Mouse (Mus musculus): ENCODE measurements around the gene 9030612E09Rik. TPM values are rescaled to one million over a fixed set of nuclear protein-coding genes. Genes with fewer than 3 reads are reported as not detected.

Gene 9030612E09Rik
- total RNA-seq (2012; rRNA removed) (not detected in 2 replicates), total RNA-seq (2014; rRNA removed) (0.15 TPM in 1 of 2 replicates, not detected in the other), polyA plus RNA-seq (2012; ENCODE audit: insufficient read length, low read depth) (not detected in 2 replicates)

DNA sequence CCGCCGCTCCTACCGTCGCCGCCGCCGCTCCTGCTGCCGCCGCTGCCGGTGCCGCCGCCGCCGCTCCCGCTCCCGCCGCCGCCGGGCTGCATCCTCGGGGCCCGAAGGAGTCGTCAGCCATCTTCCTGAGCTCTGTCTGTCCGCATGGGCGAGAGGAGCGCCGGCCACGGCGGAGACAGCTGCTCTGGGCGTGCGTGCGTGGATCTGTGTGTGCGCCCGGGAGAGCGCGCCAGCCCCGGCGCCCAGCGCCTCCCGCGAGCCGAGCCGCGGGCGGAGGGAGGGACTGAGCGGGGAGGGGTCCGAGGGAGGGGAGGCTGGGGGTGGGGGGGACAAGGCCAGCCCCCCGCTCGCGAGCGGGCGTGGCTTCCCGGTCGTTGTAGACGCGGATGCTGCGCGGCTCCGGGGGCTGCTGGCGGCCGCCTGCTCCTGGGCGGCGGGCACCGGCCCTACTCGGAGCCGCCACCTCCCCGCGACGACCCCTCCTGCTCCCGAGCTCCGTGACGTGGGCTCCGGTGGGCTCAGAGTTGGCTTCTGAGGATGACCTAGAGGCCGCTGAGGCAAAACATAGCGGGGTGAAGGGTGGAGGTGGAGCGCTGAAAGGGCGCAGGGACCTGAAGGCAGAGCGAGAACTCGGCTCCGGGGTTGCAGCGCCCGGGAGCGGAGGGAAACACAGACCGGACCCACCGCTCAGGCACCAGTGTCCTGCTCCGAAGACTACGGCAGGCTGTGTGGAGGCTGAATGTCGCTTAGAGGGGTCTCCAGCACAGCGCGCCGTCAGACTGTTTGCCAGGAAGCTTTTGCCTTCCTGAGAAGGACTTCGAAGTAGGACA lies at the start of gene 9030612E09Rik, which contains the start of gene Sobp:
Gene 9030612E09Rik (plus strand): TSS at position 379 of the 830 bp plus-strand sequence.
Gene Sobp (minus strand): TSS at position 205 of the 830 bp plus-strand sequence.
- Histone ChIP-seq H3K36me3 (replicated peaks in 1 of 2; ENCODE audit: control insufficient read depth in 1 of 2, insufficient read depth in 1 of 2, low read length in 1 of 2) (no peaks in the 10 kb centered on the region), H3K79me2 (replicated peaks; ENCODE audit: control insufficient read depth, extremely low read depth, insufficient read depth, poor library complexity, severe bottlenecking) (no peaks in the 10 kb centered on the region), H3K4me1 (ENCODE audit: control insufficient read depth in 1 of 2, insufficient read depth in 2 of 2) (no peaks in the 10 kb centered on the region), H3K4me2 (ENCODE audit: insufficient read depth, low read depth, poor library complexity, severe bottlenecking) (peak within 1 kb of the TSS; percentile 48), H3K27me3 (replicated peaks) (no peaks in the 10 kb centered on the region), H3K9me3 (replicated peaks; ENCODE audit: low read length) (peaks cover 6% of the 10 kb centered on the region), H3K9ac (ENCODE audit: insufficient read depth, low read depth) (peak within 1 kb of the TSS; percentile 24; the same call in 1 of the 2 replicates), H3K4me3 (replicated peaks in 1 of 3; ENCODE audit: low read depth in 2 of 3, low read length in 2 of 3, poor library complexity in 1 of 3) (peak within 1 kb of the TSS; percentile 24 to 60 (median 51)), H3K27ac (ENCODE audit: insufficient read depth, low read depth) (no peak within 1 kb of the TSS)
- TF ChIP-seq RCOR1 (conservative IDR thresholded peaks at IDR 0.05; ENCODE audit: low read depth, low read length), result no peak
- no peak for TF ChIP-seq KAT2A (IDR thresholded peaks at IDR 0.05; ENCODE audit: insufficient replicate concordance, low read length)
- TF ChIP-seq SIN3A (IDR thresholded peaks at IDR 0.05; ENCODE audit: low read length), result no peak
- no peak for TF ChIP-seq CHD2 (IDR thresholded peaks at IDR 0.05; ENCODE audit: low read length)
- no peak for TF ChIP-seq NELFE (IDR thresholded peaks at IDR 0.05; ENCODE audit: low read depth, low read length)
- no peak for TF ChIP-seq ZKSCAN1 (IDR thresholded peaks at IDR 0.05; ENCODE audit: borderline replicate concordance, low read depth, low read length)
- no peak for TF ChIP-seq HCFC1 (IDR thresholded peaks at IDR 0.05; ENCODE audit: low read depth, low read length)
- no peak for TF ChIP-seq USF1 (IDR thresholded peaks at IDR 0.05; ENCODE audit: low read depth, low read length)
- no peak for TF ChIP-seq EP300 (IDR thresholded peaks at IDR 0.05; ENCODE audit: low read length)
- TF ChIP-seq MYC (IDR thresholded peaks at IDR 0.05; ENCODE audit: low read depth, low read length), result no peak
- peak; percentile 9 for DNase-seq (ENCODE audit: extremely low read depth)
- in situ Hi-C loops (cut with MboI; ENCODE audit: low pct_ligation_motif_present, low pct_unique_long_range_greater_than_20kb, low sequenced_read_pairs) (no loop called here), dilution Hi-C loops (cut with MboI; ENCODE audit: extremely low pct_ligation_motif_present, extremely low pct_unique_long_range_greater_than_20kb, low sequenced_read_pairs) (no loop called here)

DNA sequence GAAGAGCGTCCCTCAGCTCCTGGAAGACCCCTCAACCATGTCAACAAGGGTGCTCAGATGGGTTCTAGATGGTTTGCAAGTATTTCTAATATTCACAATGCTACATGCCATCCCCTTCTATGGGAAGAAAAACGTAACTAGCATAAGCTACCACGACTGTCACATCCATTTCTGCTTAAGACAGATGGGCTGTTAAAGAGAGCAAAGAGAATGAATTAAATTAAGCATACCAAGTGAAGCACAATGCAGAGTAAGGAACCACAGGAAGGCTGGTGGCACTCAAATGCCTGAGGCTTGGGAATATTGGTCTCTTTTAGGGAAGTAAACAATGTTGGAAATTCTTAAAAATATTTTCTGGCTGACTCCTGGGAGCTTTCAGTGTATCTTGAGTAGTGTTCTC lies 45.8 kb upstream of the 9030612E09Rik start:
- no peak overlapping the region for H3K27ac ChIP-seq (ENCODE audit: insufficient read depth, low read depth)
- H3K27me3 ChIP-seq (replicated peaks), result no peaks in the 10 kb centered on the region
- H3K4me2 ChIP-seq (ENCODE audit: insufficient read depth, low read depth, poor library complexity, severe bottlenecking), result no peak overlapping the region
- H3K4me3 ChIP-seq (replicated peaks in 1 of 3; ENCODE audit: low read depth in 2 of 3, low read length in 2 of 3, poor library complexity in 1 of 3), result no peak overlapping the region
- DNase-seq (ENCODE audit: extremely low read depth), result no peak
- in situ Hi-C loops (cut with MboI; ENCODE audit: low pct_ligation_motif_present, low pct_unique_long_range_greater_than_20kb, low sequenced_read_pairs), result no loop called here
- no peaks in the 10 kb centered on the region for H3K9me3 ChIP-seq (replicated peaks; ENCODE audit: low read length)
- no peak for TF ChIP-seq MAX (IDR thresholded peaks at IDR 0.05; ENCODE audit: low read length)
- no peak for TF ChIP-seq EP300 (IDR thresholded peaks at IDR 0.05; ENCODE audit: low read length)
- TF ChIP-seq HCFC1 (IDR thresholded peaks at IDR 0.05; ENCODE audit: low read depth, low read length), result no peak
- no peak for TF ChIP-seq JUND (conservative IDR thresholded peaks at IDR 0.05; ENCODE audit: low read depth, low read length)
- TF ChIP-seq SIN3A (IDR thresholded peaks at IDR 0.05; ENCODE audit: low read length), result no peak
- no peak for TF ChIP-seq RAD21 (IDR thresholded peaks at IDR 0.05; ENCODE audit: low read depth, low read length)
- TF ChIP-seq MAFK (IDR thresholded peaks at IDR 0.05; ENCODE audit: insufficient replicate concordance, low read length), result no peak
- TF ChIP-seq CTCF (conservative IDR thresholded peaks at IDR 0.05 in 1 of 2, IDR thresholded peaks at IDR 0.05 in 1 of 2; ENCODE audit: low read depth in 2 of 2, low read length in 2 of 2), result no peak
- no peak for TF ChIP-seq ZMIZ1 (IDR thresholded peaks at IDR 0.05; ENCODE audit: low read depth, low read length)
- TF ChIP-seq MAZ (IDR thresholded peaks at IDR 0.05; ENCODE audit: low read depth, low read length), result no peak
- no peak for TF ChIP-seq CHD2 (IDR thresholded peaks at IDR 0.05; ENCODE audit: low read length)
- no peak for TF ChIP-seq GABPA (IDR thresholded peaks at IDR 0.05; ENCODE audit: insufficient replicate concordance, low read depth, low read length)
- no peak for TF ChIP-seq RCOR1 (conservative IDR thresholded peaks at IDR 0.05; ENCODE audit: low read depth, low read length)
- TF ChIP-seq ELF1 (IDR thresholded peaks at IDR 0.05; ENCODE audit: low read depth, low read length), result no peak
- TF ChIP-seq ZNF384 (IDR thresholded peaks at IDR 0.05; ENCODE audit: low read depth, low read length), result no peak
- no peak for TF ChIP-seq MYC (IDR thresholded peaks at IDR 0.05; ENCODE audit: low read depth, low read length)
- no peak for TF ChIP-seq NRF1 (IDR thresholded peaks at IDR 0.05; ENCODE audit: low read depth, low read length)
- no peak for TF ChIP-seq TCF12 (IDR thresholded peaks at IDR 0.05; ENCODE audit: low read depth, low read length)
- no peak for TF ChIP-seq IRF4 (IDR thresholded peaks at IDR 0.05; ENCODE audit: low read depth, low read length)
- H3K36me3 ChIP-seq (replicated peaks in 1 of 2; ENCODE audit: control insufficient read depth in 1 of 2, insufficient read depth in 1 of 2, low read length in 1 of 2), result no peaks in the 10 kb centered on the region
- H3K79me2 ChIP-seq (replicated peaks; ENCODE audit: control insufficient read depth, extremely low read depth, insufficient read depth, poor library complexity, severe bottlenecking), result no peaks in the 10 kb centered on the region
- H3K4me1 ChIP-seq (ENCODE audit: control insufficient read depth in 1 of 2, insufficient read depth in 2 of 2), result peaks cover 4 to 27% of the 10 kb centered on the region in 2 experiments; a peak in 3 of 4 replicates
- dilution Hi-C loops (cut with MboI; ENCODE audit: extremely low pct_ligation_motif_present, extremely low pct_unique_long_range_greater_than_20kb, low sequenced_read_pairs), result no loop called here
- no peak overlapping the region for H3K9ac ChIP-seq (ENCODE audit: insufficient read depth, low read depth)
